Comparison of ENCODE assay signal across 8 mouse cellular contexts in genomic region chr19:37175436-37175805, GRCm38 (mm10). TPM values are rescaled to one million over a fixed set of nuclear protein-coding genes. Genes with fewer than 3 reads are reported as not detected.
DNase-seq lines count a peak whose midpoint lies in the region; ATAC-seq lines count a peak whose summit lies in the region.

No protein-coding gene starts in this region.

- no peaks in the 10 kb centered on the region for H3K9me3 ChIP-seq in heart, embryonic 10.5 days
- no peaks in the 10 kb centered on the region for H3K9me3 ChIP-seq in hindbrain, embryonic 12.5 days (replicated peaks)
- no peaks in the 10 kb centered on the region for H3K9me3 ChIP-seq in midbrain, embryonic 14.5 days (ENCODE audit: control insufficient read depth, low read length)

- 2% methylated on average over 12 of the region's 12 CpGs for WGBS in heart, embryonic 10.5 days
- WGBS in hindbrain, embryonic 12.5 days = 1% methylated on average over 12 of the region's 12 CpGs
- WGBS in midbrain, embryonic 14.5 days = under 1% methylated on average over 12 of the region's 12 CpGs

- peak overlapping the region; percentile 84 for H3K4me3 ChIP-seq in heart, embryonic 10.5 days
- H3K4me3 ChIP-seq in hindbrain, embryonic 12.5 days = peak overlapping the region; percentile 60
- H3K4me3 ChIP-seq in midbrain, embryonic 14.5 days (replicated peaks; ENCODE audit: low read depth, low read length) = peak overlapping the region; percentile 69

- H3K27ac ChIP-seq in heart, embryonic 10.5 days = peak overlapping the region; percentile 89
- peak overlapping the region; percentile 85 for H3K27ac ChIP-seq in hindbrain, embryonic 12.5 days
- H3K27ac ChIP-seq in midbrain, embryonic 14.5 days (replicated peaks; ENCODE audit: low read depth, low read length) = peak overlapping the region; percentile 94

- no peak for ATAC-seq in hindbrain, embryonic 12.5 days (ENCODE audit: low FRiP score)
- ATAC-seq in midbrain, embryonic 14.5 days (ENCODE audit: low FRiP score, low TSS enrichment) = no peak
- no peak for ATAC-seq in inflammation-experienced regulatory T-cells, adult 6 months

- H3K36me3 ChIP-seq in heart, embryonic 10.5 days = no peaks in the 10 kb centered on the region
- no peaks in the 10 kb centered on the region for H3K36me3 ChIP-seq in hindbrain, embryonic 12.5 days
- no peaks in the 10 kb centered on the region for H3K36me3 ChIP-seq in midbrain, embryonic 14.5 days (ENCODE audit: control insufficient read depth, insufficient read depth, low read length)

- intact Hi-C loops in heart, postnatal 14 days (cut with DNase I) = loop anchor here (2.0 kb wide), 1 partner anchor 31 kb away; the partner anchor contains the start of gene March5

- peaks cover 35% of the 10 kb centered on the region for H3K27me3 ChIP-seq in heart, embryonic 10.5 days (ENCODE audit: insufficient read depth, poor library complexity, severe bottlenecking)
- peaks cover 23% of the 10 kb centered on the region for H3K27me3 ChIP-seq in hindbrain, embryonic 12.5 days
- H3K27me3 ChIP-seq in midbrain, embryonic 14.5 days (ENCODE audit: control insufficient read depth, insufficient read depth, low read length) = no peaks in the 10 kb centered on the region

- H3K4me1 ChIP-seq in heart, embryonic 10.5 days = peaks cover 12% of the 10 kb centered on the region
- peaks cover 21% of the 10 kb centered on the region for H3K4me1 ChIP-seq in hindbrain, embryonic 12.5 days
- H3K4me1 ChIP-seq in midbrain, embryonic 14.5 days (ENCODE audit: control insufficient read depth, insufficient read depth, low read length) = peaks cover 31% of the 10 kb centered on the region

- no peak for DNase-seq in heart, embryonic 10.5 days (ENCODE audit: low spot score)
- no peak for DNase-seq in heart, postnatal 14 days
- peak; percentile 23 for DNase-seq in spleen, adult 12 weeks (ENCODE audit: low spot score)
- no peak for DNase-seq in spleen, postnatal 4 days (ENCODE audit: low spot score in 2 of 2)
- no peak for DNase-seq in midbrain, embryonic 14.5 days
- no peak for DNase-seq in yolk sac, embryonic 10.5 days (ENCODE audit: low spot score)

- peak overlapping the region; percentile 78 for H3K9ac ChIP-seq in hindbrain, embryonic 12.5 days
- peak overlapping the region; percentile 81 for H3K9ac ChIP-seq in midbrain, embryonic 14.5 days (replicated peaks; ENCODE audit: low read length)

- peak overlapping the region; percentile 92 for H3K4me2 ChIP-seq in hindbrain, embryonic 12.5 days (replicated peaks)
- peak overlapping the region; percentile 99 for H3K4me2 ChIP-seq in midbrain, embryonic 14.5 days (ENCODE audit: low read length)

RNA-seq across cellular contexts. Expression of gene March5, which starts 31.9 kb away (rescaled TPM):
- polyA plus RNA-seq in heart, embryonic 10.5 days (2016; fragmentation: Nextera tagmentation; extraction: Ambion mirVana) = 79.0 and 95.9 TPM in 2 replicates
- 10 to 100 TPM; 83.4 to 84.3 TPM for total RNA-seq in heart, postnatal 14 days (2021)
- polyA plus RNA-seq in hindbrain, embryonic 12.5 days (2016; fragmentation: Nextera tagmentation; extraction: Ambion mirVana) = 151 and 154 TPM in 2 replicates
- polyA plus RNA-seq in midbrain, embryonic 14.5 days (2014; fragmentation: Nextera tagmentation; extraction: Ambion mirVana) = 120 and 131 TPM in 2 replicates
- polyA plus RNA-seq in inflammation-experienced regulatory T-cells, adult 6 months (2017; shearing (Covaris generic)) = 10 to 100 TPM in 2 of 3 experiments, 1 to 10 TPM in 1; 8.4 to 14.5 (median 11.3) TPM

RNA-seq across cellular contexts. Expression of gene Cpeb3, which starts 33.0 kb away (rescaled TPM):
- 2.6 and 3.7 TPM in 2 replicates for polyA plus RNA-seq in heart, embryonic 10.5 days (2016; fragmentation: Nextera tagmentation; extraction: Ambion mirVana)
- total RNA-seq in heart, postnatal 14 days (2021) = 10 to 100 TPM; 62.6 to 76.8 TPM
- polyA plus RNA-seq in hindbrain, embryonic 12.5 days (2016; fragmentation: Nextera tagmentation; extraction: Ambion mirVana) = 6.2 and 7.0 TPM in 2 replicates
- 10.1 and 12.5 TPM in 2 replicates for polyA plus RNA-seq in midbrain, embryonic 14.5 days (2014; fragmentation: Nextera tagmentation; extraction: Ambion mirVana)
- polyA plus RNA-seq in inflammation-experienced regulatory T-cells, adult 6 months (2017; shearing (Covaris generic)) = not detected
